Mouse (Mus musculus) kidney, adult 9 months (tissue): ENCODE measurements around the gene Rbm18.

Source experiments
- DNase-seq: peaks from one replicate; pipeline ENCODE4 v3.0.0; 2022

Gene Rbm18

GRCm38 (mm10) chr2:36067132-36067531, 69.4 kb downstream of the Rbm18 start:
- DNase-seq = no peak
